Mouse (Mus musculus) subcutaneous adipose tissue, adult 2 months (tissue): ENCODE results near the gene Gm20817. TPM values are rescaled to one million over a fixed set of nuclear protein-coding genes. Genes with fewer than 3 reads are reported as not detected.

Source experiments
- polyA plus RNA-seq: library from polyadenylated mRNA; depleted of rRNA; stranded (reverse); fragments of >200 nt; gene quantifications from 2 replicates; pipeline ENCODE4 v1.2.3, GENCODE M21; 2012; ENCODE audit warnings: low replicate concordance; rRNA removed

Gm20817 gene
- polyA plus RNA-seq = not detected in 2 replicates

DNA sequence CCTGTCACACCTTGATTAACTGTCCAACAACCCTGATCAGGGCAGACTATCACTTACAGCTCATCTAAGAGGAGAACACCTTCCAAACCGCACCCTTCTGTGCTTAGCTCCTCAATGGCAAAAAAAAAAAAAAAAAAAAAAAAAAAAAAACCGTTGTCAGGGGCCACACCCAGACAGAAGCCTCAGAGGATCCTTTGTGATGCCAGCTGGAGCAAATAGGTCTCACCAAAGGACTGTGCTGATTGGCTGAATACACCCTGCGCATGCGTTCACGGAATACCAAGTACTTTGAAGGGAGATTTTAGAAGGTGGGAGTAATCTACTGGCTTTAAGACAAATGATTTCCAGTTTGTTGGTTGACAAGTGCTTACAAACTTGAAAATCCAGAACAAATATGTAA lies at the start of gene Gm20817:
TSS of gene Gm20817 (minus strand) at position 101 of the 400 bp plus-strand sequence.

